Mouse (Mus musculus) thymus, postnatal 14 days (tissue): ENCODE results near the gene Fndc5.
A peak's percentile ranks its signal among the peaks of the same experiment; 100 is the strongest.

Experiments used
- DNase-seq: peaks from one replicate; pipeline ENCODE4 v3.0.0; 2021

The Fndc5 gene

GRCm38 (mm10) chr4:129136579-129137391 lies at the start of gene Fndc5:
Fndc5 (plus strand) TSS chr4:129136999.
- no peak for DNase-seq

GRCm38 (mm10) chr4:129087850-129088249 lies 48.9 kb upstream of the Fndc5 start:
- no peak for DNase-seq

- peak; percentile 9 for DNase-seq
Observed at GRCm38 (mm10) chr4:129095276-129095675, 41.5 kb upstream of the Fndc5 start.

- DNase-seq = no peak
Observed at GRCm38 (mm10) chr4:129097006-129097405, 39.8 kb upstream of the Fndc5 start.

GRCm38 (mm10) chr4:129102133-129102829 lies 34.5 kb upstream of the Fndc5 start:
- no peak for DNase-seq

- no peak for DNase-seq
Observed at GRCm38 (mm10) chr4:129105356-129105755, 31.4 kb upstream of the Fndc5 start, which contains the start of gene Tmem54. Tmem54 (plus strand) TSS chr4:129105548.

- DNase-seq = no peak
Observed at GRCm38 (mm10) chr4:129106073-129106472, 30.7 kb upstream of the Fndc5 start.

GRCm38 (mm10) chr4:129107348-129107899 lies 29.4 kb upstream of the Fndc5 start:
- no peak for DNase-seq

- DNase-seq = no peak
Observed at GRCm38 (mm10) chr4:129108624-129109023, 28.2 kb upstream of the Fndc5 start.

- DNase-seq = no peak
Observed at GRCm38 (mm10) chr4:129110804-129111203, 26.0 kb upstream of the Fndc5 start.

GRCm38 (mm10) chr4:129111350-129111749 lies 25.4 kb upstream of the Fndc5 start:
- no peak for DNase-seq

GRCm38 (mm10) chr4:129112231-129112630 lies 24.6 kb upstream of the Fndc5 start:
- DNase-seq = no peak

- DNase-seq = peak; percentile 64
Observed at GRCm38 (mm10) chr4:129113083-129113988, 23.5 kb upstream of the Fndc5 start.

- no peak for DNase-seq
Observed at GRCm38 (mm10) chr4:129116703-129117102, 20.1 kb upstream of the Fndc5 start.

GRCm38 (mm10) chr4:129117720-129118510 lies 18.9 kb upstream of the Fndc5 start:
- DNase-seq = no peak

GRCm38 (mm10) chr4:129119708-129120107 lies 17.1 kb upstream of the Fndc5 start:
- no peak for DNase-seq

- peak; percentile 82 for DNase-seq
Observed at GRCm38 (mm10) chr4:129120520-129121445, 16.0 kb upstream of the Fndc5 start.

- no peak for DNase-seq
Observed at GRCm38 (mm10) chr4:129121569-129122086, 15.2 kb upstream of the Fndc5 start, which contains the start of gene Hpca. Hpca (minus strand) TSS chr4:129122036.

- no peak for DNase-seq
Observed at GRCm38 (mm10) chr4:129122107-129122506, 14.7 kb upstream of the Fndc5 start.

- no peak for DNase-seq
Observed at GRCm38 (mm10) chr4:129122719-129123118, 14.1 kb upstream of the Fndc5 start.
